Mouse (Mus musculus) heart, adult 2 months (tissue): ENCODE measurements around the gene Foxl2.

Source experiments
- CTCF ChIP-seq: fragments of 200-600 bp; IDR thresholded peaks from 2 replicates; pipeline ENCODE4 v1.8.1; 2022; ENCODE audit warnings: antibody characterized with exemption, mild to moderate bottlenecking, moderate library complexity
- POLR2A ChIP-seq: fragments of 200-500 bp; IDR thresholded peaks from 2 replicates; pipeline ENCODE4 v1.6.1; 2011; ENCODE audit warnings: mild to moderate bottlenecking, low read depth, low read length, control low read depth; ENCODE audit not compliant: insufficient read depth

- TF ChIP-seq CTCF (peak; percentile 48), POLR2A (no peak)
Observed at GRCm38 (mm10) chr9:98929496-98929895, 25.6 kb upstream of the Foxl2 start.
